Mouse (Mus musculus) spleen, adult 2 months (tissue): Measurements from ENCODE around the gene Nod2. TPM values are rescaled to one million over a fixed set of nuclear protein-coding genes. Genes with fewer than 3 reads are reported as not detected.

Experiments
- DNase-seq, 2 experiments: peaks; one replicate each; pipeline versions ENCODE4 v3.0.0 to v3.0.0-alpha.2; 2012 to 2021; ENCODE audit warnings: low spot score in 2 of 2, low read depth in 1 of 2
- H3K27ac ChIP-seq: fragments of 200-500 bp; 2 replicates; pipeline ENCODE4 v1.5.1; 2012; ENCODE audit warnings: low read length, inconsistent platforms; ENCODE audit not compliant: insufficient read depth
- H3K27me3 ChIP-seq: fragments of 200-500 bp; 2 replicates; pipeline ENCODE4 v1.6.1; 2012; ENCODE audit warnings: mild to moderate bottlenecking, moderate library complexity, low read length, inconsistent platforms; ENCODE audit not compliant: control insufficient read depth, insufficient read depth
- H3K36me3 ChIP-seq: fragments of 200-500 bp; 2 replicates; pipeline ENCODE4 v1.6.1; 2012; ENCODE audit warnings: mild to moderate bottlenecking, low read length, inconsistent platforms; ENCODE audit not compliant: control insufficient read depth, insufficient read depth
- H3K4me1 ChIP-seq: fragments of 200-500 bp; 2 replicates; pipeline ENCODE4 v1.6.1; 2011; ENCODE audit warnings: inconsistent platforms; ENCODE audit not compliant: control insufficient read depth, insufficient read depth, insufficient read length
- H3K4me3 ChIP-seq: fragments of 200-500 bp; 2 replicates; pipeline ENCODE4 v1.5.1; 2011; ENCODE audit warnings: mild to moderate bottlenecking, inconsistent platforms; ENCODE audit not compliant: insufficient read depth, insufficient read length; ENCODE audit errors: extremely low read depth
- CTCF ChIP-seq: fragments of 200-500 bp; IDR thresholded peaks from 2 replicates; pipeline ENCODE4 v1.5.1; 2011; ENCODE audit warnings: mild to moderate bottlenecking, inconsistent platforms; ENCODE audit not compliant: insufficient read depth, insufficient read length, insufficient replicate concordance; ENCODE audit errors: extremely low read depth
- POLR2A ChIP-seq: fragments of 200-500 bp; IDR thresholded peaks from 2 replicates; pipeline ENCODE4 v1.6.1; 2011; ENCODE audit warnings: low read depth, low read length, inconsistent platforms
- WGBS: fragments of 180-500 bp; shearing (Covaris S2); methylation state at CpG from one replicate; pipeline ENCODE4 v1.1.7; 2018; 5-methylcytosine and 5-hydroxymethylcytosine counted together
- polyA plus RNA-seq: library from polyadenylated mRNA; depleted of rRNA; stranded (reverse); fragments of >200 nt; gene quantifications from 2 replicates; pipeline ENCODE4 v1.2.3, GENCODE M21; 2012; rRNA removed

Gene Nod2
- polyA plus RNA-seq, 1 experiment: 3.2 TPM

GRCm38 (mm10) chr8:88723256-88723963, 76.3 kb downstream of the Nod2 start:
- no peak for DNase-seq
- TF ChIP-seq CTCF (no peak), POLR2A (no peak)
- Histone ChIP-seq H3K4me3 (no peak overlapping the region), H3K4me1 (no peaks in the 10 kb centered on the region), H3K36me3 (peaks cover 30% of the 10 kb centered on the region), H3K27ac (no peak overlapping the region), H3K27me3 (no peaks in the 10 kb centered on the region)
- WGBS: 77% methylated on average over 2 of the region's 2 CpGs

Other genes with a start within 250 kb of the Nod2 start
- gene Nkd1, start 126.0 kb upstream of the Nod2 start, polyA plus RNA-seq: 9.3 and 13.4 TPM in 2 replicates
- 63.8 and 113 TPM in 2 replicates for gene Snx20, start 11.2 kb upstream of the Nod2 start, polyA plus RNA-seq
- 10.1 and 10.3 TPM in 2 replicates for gene Cyld, start 49.7 kb downstream of the Nod2 start, polyA plus RNA-seq